Mouse (Mus musculus) ES-E14 (cell line): ENCODE measurements around the gene Kcnc1. TPM values are rescaled to one million over a fixed set of nuclear protein-coding genes. Genes with fewer than 3 reads are reported as not detected.

Source experiments
- DNase-seq: peaks from one replicate; pipeline ENCODE4 v3.0.0-alpha.2; 2013; ENCODE audit warnings: low read depth, low spot score
- H3K27ac ChIP-seq: 2 replicates; pipeline ENCODE4 v1.5.1; 2012; ENCODE audit warnings: low read depth, mild to moderate bottlenecking, low read length, moderate library complexity, mixed read lengths; ENCODE audit not compliant: poor library complexity, insufficient read depth, severe bottlenecking
- H3K36me3 ChIP-seq: 2 replicates; pipeline ENCODE4 v1.6.1; 2012; ENCODE audit warnings: mild to moderate bottlenecking, low read length, moderate library complexity, mixed read lengths; ENCODE audit not compliant: control insufficient read depth, poor library complexity, insufficient read depth, severe bottlenecking
- H3K4me1 ChIP-seq, 2 experiments: fragments of 150-350 bp in 1 of 2; sonication (generic) in 1 of 2; 2 replicates each; pipeline ENCODE4 v1.6.1; 2012; ENCODE audit warnings: low read length in 2 of 2, mild to moderate bottlenecking in 1 of 2, mixed read lengths in 1 of 2; ENCODE audit not compliant: control insufficient read depth in 2 of 2, insufficient read depth in 2 of 2, poor library complexity in 1 of 2
- H3K4me3 ChIP-seq, 2 experiments: fragments of 150-350 bp in 1 of 2; sonication (generic) in 1 of 2; 2 replicates each; pipeline ENCODE4 v1.5.1; 2012; ENCODE audit warnings: low read length in 2 of 2, low read depth in 1 of 2, mild to moderate bottlenecking in 1 of 2, mixed read lengths in 1 of 2; ENCODE audit not compliant: insufficient read depth in 1 of 2, poor library complexity in 1 of 2, severe bottlenecking in 1 of 2
- H3K9ac ChIP-seq: 2 replicates; pipeline ENCODE4 v1.6.1; 2012; ENCODE audit warnings: low read depth, mild to moderate bottlenecking, low read length, mixed read lengths; ENCODE audit not compliant: poor library complexity, insufficient read depth, severe bottlenecking
- H3K9me3 ChIP-seq: fragments of 150-350 bp; sonication (generic); 2 replicates; pipeline ENCODE4 v1.6.1; 2012; ENCODE audit warnings: low read depth, mild to moderate bottlenecking, low read length; ENCODE audit not compliant: control insufficient read depth, insufficient read depth
- CHD2 ChIP-seq: IDR thresholded peaks from 2 replicates; pipeline ENCODE4 v1.6.1; 2014; ENCODE audit warnings: mild to moderate bottlenecking, low read depth, low read length, inconsistent platforms
- HCFC1 ChIP-seq: IDR thresholded peaks from 2 replicates; pipeline ENCODE4 v1.6.1; 2012; ENCODE audit warnings: low read length, inconsistent platforms, borderline replicate concordance; ENCODE audit not compliant: insufficient read depth
- MAFK ChIP-seq: IDR thresholded peaks from 2 replicates; pipeline ENCODE4 v1.6.1; 2014; ENCODE audit warnings: mild to moderate bottlenecking, low read depth, low read length, inconsistent platforms; ENCODE audit not compliant: insufficient read depth
- ZC3H11A ChIP-seq: IDR thresholded peaks from 2 replicates; pipeline ENCODE4 v1.6.1; 2012; ENCODE audit warnings: low read depth, mild to moderate bottlenecking, inconsistent platforms, low read length, borderline replicate concordance
- ZNF384 ChIP-seq: IDR thresholded peaks from 2 replicates; pipeline ENCODE4 v1.6.1; 2012; ENCODE audit warnings: low read depth, low read length, inconsistent platforms
- in situ Hi-C, 2 experiments: fragments of 600-800 bp; cut with MboI; formaldehyde crosslinking; loops; one replicate each; pipeline ENCODE4 v1.15.1; 2025; ENCODE audit warnings: low sequenced_read_pairs in 2 of 2, inconsistent platforms in 1 of 2; ENCODE audit not compliant: unreplicated experiment in 2 of 2
- total RNA-seq: library from RNA; depleted of rRNA; stranded (reverse); fragments of 300-350 nt; gene quantifications from 2 replicates; pipeline ENCODE4 v1.2.3, GENCODE M21; 2012

The Kcnc1 gene
- total RNA-seq, 1 experiment = 0.18 TPM

GRCm38 (mm10) chr7:46378123-46378522, 18.2 kb upstream of the Kcnc1 start:
- Histone ChIP-seq H3K9ac (no peak overlapping the region), H3K27ac (no peak overlapping the region), H3K4me1 (peaks cover 0 to 2% of the 10 kb centered on the region in 2 experiments; a peak in 1 of 4 replicates), H3K4me3 (no peak overlapping the region; a peak in 1 of 4 replicates), H3K9me3 (no peaks in the 10 kb centered on the region), H3K36me3 (no peaks in the 10 kb centered on the region)
- no peak for TF ChIP-seq CHD2
- TF ChIP-seq HCFC1 = no peak
- TF ChIP-seq ZNF384 = no peak
- no peak for TF ChIP-seq ZC3H11A
- TF ChIP-seq MAFK = no peak
- DNase-seq = no peak
- in situ Hi-C loops = loop anchor here (25.0 kb wide), 1 partner anchor 184 kb away; no protein-coding TSS in a partner anchor

GRCm38 (mm10) chr7:46378983-46379382, 17.3 kb upstream of the Kcnc1 start:
- in situ Hi-C loops = loop anchor here (25.0 kb wide), 1 partner anchor 183 kb away; no protein-coding TSS in a partner anchor
- Histone ChIP-seq H3K9ac (no peak overlapping the region), H3K4me3 (no peak overlapping the region), H3K36me3 (no peaks in the 10 kb centered on the region), H3K4me1 (peaks cover 0 to 2% of the 10 kb centered on the region in 2 experiments; a peak in 1 of 4 replicates), H3K9me3 (no peaks in the 10 kb centered on the region), H3K27ac (no peak overlapping the region)
- DNase-seq = no peak
- TF ChIP-seq ZC3H11A (0 out of 2 replicates have a peak, but pooled peaks have one; percentile 3), ZNF384 (no peak)

GRCm38 (mm10) chr7:46380625-46381024, 15.7 kb upstream of the Kcnc1 start:
- in situ Hi-C loops = loop anchor here (25.0 kb wide), 1 partner anchor 182 kb away; no protein-coding TSS in a partner anchor
- no peak overlapping the region for H3K9ac ChIP-seq
- no peak overlapping the region for H3K4me3 ChIP-seq
- no peak for TF ChIP-seq ZNF384
- TF ChIP-seq HCFC1 = no peak
- TF ChIP-seq ZC3H11A = no peak
- TF ChIP-seq CHD2 = no peak
- TF ChIP-seq MAFK = no peak
- H3K4me1 ChIP-seq = peaks cover 0 to 2% of the 10 kb centered on the region in 2 experiments; a peak in 1 of 4 replicates
- H3K9me3 ChIP-seq = no peaks in the 10 kb centered on the region
- no peak for DNase-seq
- H3K27ac ChIP-seq = no peak overlapping the region
- H3K36me3 ChIP-seq = no peaks in the 10 kb centered on the region

GRCm38 (mm10) chr7:46387430-46387829, 8.9 kb upstream of the Kcnc1 start:
- H3K4me3 ChIP-seq = no peak overlapping the region
- H3K9ac ChIP-seq = no peak overlapping the region
- no peaks in the 10 kb centered on the region for H3K4me1 ChIP-seq
- in situ Hi-C loops = loop anchor here (25.0 kb wide), 1 partner anchor 175 kb away; no protein-coding TSS in a partner anchor
- H3K27ac ChIP-seq = no peak overlapping the region
- H3K9me3 ChIP-seq = no peaks in the 10 kb centered on the region
- no peaks in the 10 kb centered on the region for H3K36me3 ChIP-seq
- TF ChIP-seq ZNF384 (no peak), CHD2 (no peak), MAFK (no peak), HCFC1 (no peak), ZC3H11A (no peak)
- DNase-seq = no peak

- TF ChIP-seq ZNF384 = no peak
- no peak for TF ChIP-seq CHD2
- no peak for TF ChIP-seq ZC3H11A
- TF ChIP-seq MAFK = no peak
- TF ChIP-seq HCFC1 = no peak
- Histone ChIP-seq H3K4me1 (no peaks in the 10 kb centered on the region), H3K9ac (no peak overlapping the region), H3K9me3 (no peaks in the 10 kb centered on the region), H3K36me3 (no peaks in the 10 kb centered on the region), H3K27ac (no peak overlapping the region), H3K4me3 (no peak overlapping the region)
- in situ Hi-C loops = loop anchor here (5.0 to 25.0 kb wide), 3 partner anchors 173 to 218 kb away; no protein-coding TSS in a partner anchor
- DNase-seq = no peak
These were observed 6.7 kb upstream of the Kcnc1 start for GRCm38 (mm10) chr7:46389456-46390085.
